Mouse (Mus musculus) ES-E14 (cell line): ENCODE measurements at regions not wholly inside any gene's neighbourhood (a gene's known extent, or its start where the extent isn't known, plus 50 kb on each side); places are given as distances from the start of the nearest gene placed in this dataset.

Experiments
- DNase-seq: peaks from one replicate; pipeline ENCODE4 v3.0.0-alpha.2; 2013; ENCODE audit warnings: low read depth, low spot score
- H3K27ac ChIP-seq: 2 replicates; pipeline ENCODE4 v1.5.1; 2012; ENCODE audit warnings: low read depth, mild to moderate bottlenecking, low read length, moderate library complexity, mixed read lengths; ENCODE audit not compliant: poor library complexity, insufficient read depth, severe bottlenecking
- H3K36me3 ChIP-seq: 2 replicates; pipeline ENCODE4 v1.6.1; 2012; ENCODE audit warnings: mild to moderate bottlenecking, low read length, moderate library complexity, mixed read lengths; ENCODE audit not compliant: control insufficient read depth, poor library complexity, insufficient read depth, severe bottlenecking
- H3K4me1 ChIP-seq, 2 experiments: fragments of 150-350 bp in 1 of 2; sonication (generic) in 1 of 2; 2 replicates each; pipeline ENCODE4 v1.6.1; 2012; ENCODE audit warnings: low read length in 2 of 2, mild to moderate bottlenecking in 1 of 2, mixed read lengths in 1 of 2; ENCODE audit not compliant: control insufficient read depth in 2 of 2, insufficient read depth in 2 of 2, poor library complexity in 1 of 2
- H3K4me3 ChIP-seq, 2 experiments: fragments of 150-350 bp in 1 of 2; sonication (generic) in 1 of 2; 2 replicates each; pipeline ENCODE4 v1.5.1; 2012; ENCODE audit warnings: low read length in 2 of 2, low read depth in 1 of 2, mild to moderate bottlenecking in 1 of 2, mixed read lengths in 1 of 2; ENCODE audit not compliant: insufficient read depth in 1 of 2, poor library complexity in 1 of 2, severe bottlenecking in 1 of 2
- H3K9ac ChIP-seq: 2 replicates; pipeline ENCODE4 v1.6.1; 2012; ENCODE audit warnings: low read depth, mild to moderate bottlenecking, low read length, mixed read lengths; ENCODE audit not compliant: poor library complexity, insufficient read depth, severe bottlenecking
- H3K9me3 ChIP-seq: fragments of 150-350 bp; sonication (generic); 2 replicates; pipeline ENCODE4 v1.6.1; 2012; ENCODE audit warnings: low read depth, mild to moderate bottlenecking, low read length; ENCODE audit not compliant: control insufficient read depth, insufficient read depth
- CHD2 ChIP-seq: IDR thresholded peaks from 2 replicates; pipeline ENCODE4 v1.6.1; 2014; ENCODE audit warnings: mild to moderate bottlenecking, low read depth, low read length, inconsistent platforms
- HCFC1 ChIP-seq: IDR thresholded peaks from 2 replicates; pipeline ENCODE4 v1.6.1; 2012; ENCODE audit warnings: low read length, inconsistent platforms, borderline replicate concordance; ENCODE audit not compliant: insufficient read depth
- MAFK ChIP-seq: IDR thresholded peaks from 2 replicates; pipeline ENCODE4 v1.6.1; 2014; ENCODE audit warnings: mild to moderate bottlenecking, low read depth, low read length, inconsistent platforms; ENCODE audit not compliant: insufficient read depth
- ZC3H11A ChIP-seq: IDR thresholded peaks from 2 replicates; pipeline ENCODE4 v1.6.1; 2012; ENCODE audit warnings: low read depth, mild to moderate bottlenecking, inconsistent platforms, low read length, borderline replicate concordance
- ZNF384 ChIP-seq: IDR thresholded peaks from 2 replicates; pipeline ENCODE4 v1.6.1; 2012; ENCODE audit warnings: low read depth, low read length, inconsistent platforms
- in situ Hi-C, 2 experiments: fragments of 600-800 bp; cut with MboI; formaldehyde crosslinking; loops; one replicate each; pipeline ENCODE4 v1.15.1; 2025; ENCODE audit warnings: low sequenced_read_pairs in 2 of 2, inconsistent platforms in 1 of 2; ENCODE audit not compliant: unreplicated experiment in 2 of 2

DNA sequence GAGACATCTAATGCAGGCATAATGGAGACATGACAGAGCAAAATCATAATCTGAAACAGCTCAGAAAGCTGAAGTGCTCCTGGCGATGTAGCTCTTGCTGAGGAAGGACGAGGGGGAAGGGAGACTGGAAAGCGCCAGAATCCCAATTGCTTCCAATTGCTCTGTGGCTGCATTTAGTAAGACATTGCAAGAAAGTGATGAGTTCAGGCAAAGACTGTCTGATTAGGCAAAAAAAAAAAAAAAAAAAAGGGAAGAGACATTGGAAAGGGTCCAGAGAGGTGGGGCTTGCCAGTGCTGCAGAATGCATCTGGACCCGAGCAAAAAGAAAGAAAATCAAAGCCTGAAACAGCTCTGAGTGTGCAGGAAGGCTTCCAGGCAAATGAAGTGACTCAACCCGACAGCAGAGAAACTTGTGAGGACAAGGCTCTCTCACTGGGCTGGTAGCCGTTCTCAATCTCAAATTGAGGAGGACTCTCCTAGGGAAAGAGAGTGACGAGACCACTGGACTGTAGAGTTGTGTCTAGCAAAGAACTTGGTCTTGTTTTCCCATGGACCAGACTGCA, 94.8 kb upstream of the Grip1 start:
- TF ChIP-seq HCFC1, result no peak
- TF ChIP-seq CHD2, result no peak
- Histone ChIP-seq H3K9me3 (no peaks in the 10 kb centered on the region), H3K27ac (no peak overlapping the region), H3K36me3 (no peaks in the 10 kb centered on the region), H3K9ac (no peak overlapping the region), H3K4me3 (no peak overlapping the region), H3K4me1 (no peaks in the 10 kb centered on the region)
- in situ Hi-C loops, result no loop called here
- DNase-seq, result no peak

GRCm38 (mm10) chr10:119342317-119343114, 102.7 kb upstream of the Cand1 start:
- H3K27ac ChIP-seq, result no peak overlapping the region
- no peaks in the 10 kb centered on the region for H3K4me1 ChIP-seq
- no peak for DNase-seq
- no peaks in the 10 kb centered on the region for H3K36me3 ChIP-seq
- no peaks in the 10 kb centered on the region for H3K9me3 ChIP-seq
- H3K9ac ChIP-seq, result no peak overlapping the region
- H3K4me3 ChIP-seq, result no peak overlapping the region
- TF ChIP-seq MAFK, result no peak
- TF ChIP-seq HCFC1, result no peak
- TF ChIP-seq ZNF384, result no peak
- in situ Hi-C loops, result no loop called here

- Histone ChIP-seq H3K27ac (no peak overlapping the region), H3K36me3 (no peaks in the 10 kb centered on the region), H3K9me3 (no peaks in the 10 kb centered on the region), H3K9ac (no peak overlapping the region), H3K4me1 (no peaks in the 10 kb centered on the region), H3K4me3 (no peak overlapping the region)
- TF ChIP-seq ZC3H11A, result no peak
- peak; percentile 97 for TF ChIP-seq MAFK
- no peak for TF ChIP-seq HCFC1
- no peak for TF ChIP-seq CHD2
- no peak for TF ChIP-seq ZNF384
- peak; percentile 40 for DNase-seq
- in situ Hi-C loops, result no loop called here
Measured at GRCm38 (mm10) chr10:119340323-119340722, 100.5 kb upstream of the Cand1 start.

GRCm38 (mm10) chr10:119326912-119327311, 87.1 kb upstream of the Cand1 start:
- Histone ChIP-seq H3K9ac (no peak overlapping the region), H3K4me1 (no peaks in the 10 kb centered on the region), H3K9me3 (no peaks in the 10 kb centered on the region), H3K27ac (no peak overlapping the region), H3K36me3 (no peaks in the 10 kb centered on the region), H3K4me3 (no peak overlapping the region)
- DNase-seq, result peak; percentile 50
- TF ChIP-seq MAFK (peak; percentile 48; the same call in 1 of the 2 replicates), CHD2 (no peak), HCFC1 (no peak), ZNF384 (no peak)
- in situ Hi-C loops, result no loop called here
